Mouse (Mus musculus): ENCODE data around the gene Myadml2.

Myadml2 gene

DNA sequence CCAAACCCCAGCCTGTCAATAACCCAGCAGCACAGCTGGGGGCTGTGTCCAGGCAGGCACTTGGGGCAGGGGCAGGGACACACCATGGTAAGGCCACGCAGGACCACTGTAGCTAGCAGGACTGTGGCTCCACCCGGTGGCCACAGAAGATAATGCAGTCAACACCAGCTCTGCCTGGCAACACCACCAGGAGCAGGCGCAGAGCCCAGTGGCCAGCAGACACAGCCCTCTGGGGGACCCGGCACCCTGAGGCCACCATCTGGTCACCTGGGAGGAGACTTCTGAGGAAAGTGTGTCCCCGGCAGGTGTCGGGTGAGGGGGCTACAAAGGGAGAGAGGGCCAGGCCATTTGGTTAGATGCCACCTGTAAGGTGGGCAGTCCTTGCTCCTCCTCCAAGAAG, 35.2 kb downstream of the Myadml2 start:
- DNase-seq (ENCODE audit: low read depth, low spot score): peak; percentile 75

- no peak for DNase-seq (ENCODE audit: low read depth, low spot score)
Measured at GRCm38 (mm10) chr11:120610477-120611046, 37.4 kb downstream of the Myadml2 start.

GRCm38 (mm10) chr11:120609250-120609649, 38.7 kb downstream of the Myadml2 start:
- no peak for DNase-seq (ENCODE audit: low read depth, low spot score)

DNA sequence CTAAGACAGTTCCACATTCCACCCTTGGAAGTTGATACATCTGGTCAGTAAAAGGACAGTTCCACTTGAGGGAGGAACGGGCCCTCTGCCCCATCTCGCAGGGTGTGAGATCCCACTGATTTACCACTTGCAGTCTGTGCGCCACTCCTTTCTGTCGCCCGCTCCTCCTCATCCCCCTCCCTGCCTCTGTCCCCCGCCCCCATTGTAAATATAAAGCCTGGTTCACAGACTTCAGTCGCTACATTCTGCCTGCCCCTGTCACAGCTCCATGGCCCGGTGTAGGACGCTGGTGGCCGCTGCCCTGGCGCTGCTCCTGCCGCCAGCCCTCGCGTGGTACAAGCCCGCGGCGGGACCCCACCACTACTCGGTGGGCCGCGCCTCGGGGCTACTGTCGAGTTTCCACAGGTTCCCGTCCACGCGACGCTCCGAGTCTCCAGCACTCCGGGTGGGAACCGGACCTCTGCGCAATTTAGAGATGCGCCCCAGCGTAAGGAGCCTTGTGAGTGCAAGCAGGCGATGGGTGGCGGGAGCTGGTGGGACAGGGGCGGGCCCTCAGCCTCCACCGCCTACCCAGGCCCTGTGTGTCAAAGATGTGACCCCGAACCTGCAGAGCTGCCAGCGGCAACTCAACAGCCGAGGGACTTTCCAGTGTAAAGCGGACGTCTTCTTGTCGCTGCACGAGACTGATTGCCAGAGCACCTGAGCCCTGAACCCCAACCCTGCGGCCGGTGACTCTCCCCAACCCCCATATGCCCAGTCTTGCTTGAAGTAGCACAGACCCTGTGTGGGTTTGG, 39.5 kb downstream of the Myadml2 start, which contains the start of gene Npb:
Gene Npb (plus strand): TSS at position 237 of the 794 bp plus-strand sequence.
- DNase-seq (ENCODE audit: low read depth, low spot score): no peak

GRCm38 (mm10) chr11:120606764-120607163, 41.2 kb downstream of the Myadml2 start:
- no peak for DNase-seq (ENCODE audit: low read depth, low spot score)

- no peak for DNase-seq (ENCODE audit: low read depth, low spot score)
Measured at GRCm38 (mm10) chr11:120605667-120606066, 42.3 kb downstream of the Myadml2 start.

DNA sequence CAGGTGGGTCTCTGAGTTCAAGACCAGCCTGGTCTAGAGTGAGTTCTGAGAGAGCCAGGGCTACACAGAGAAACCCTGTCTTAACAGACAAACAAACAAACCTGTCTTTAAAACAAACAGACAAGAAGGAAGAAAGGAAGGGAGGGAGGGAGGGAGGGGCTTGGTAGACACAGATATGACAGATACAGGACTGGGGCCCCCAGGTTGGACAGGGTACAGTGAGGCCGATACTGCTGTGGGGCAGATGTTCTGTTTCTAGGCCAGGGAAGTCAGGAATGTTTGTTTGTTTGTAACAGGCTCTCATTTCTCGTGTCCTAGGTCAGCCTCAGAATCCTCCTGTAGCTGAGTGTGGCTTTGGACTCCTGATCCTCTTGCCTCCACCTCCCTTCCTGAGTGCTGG, 44.4 kb downstream of the Myadml2 start:
- no peak for DNase-seq (ENCODE audit: low read depth, low spot score)

- no peak for DNase-seq (ENCODE audit: low read depth, low spot score)
Measured at GRCm38 (mm10) chr11:120600716-120601115, 47.2 kb downstream of the Myadml2 start.

DNA sequence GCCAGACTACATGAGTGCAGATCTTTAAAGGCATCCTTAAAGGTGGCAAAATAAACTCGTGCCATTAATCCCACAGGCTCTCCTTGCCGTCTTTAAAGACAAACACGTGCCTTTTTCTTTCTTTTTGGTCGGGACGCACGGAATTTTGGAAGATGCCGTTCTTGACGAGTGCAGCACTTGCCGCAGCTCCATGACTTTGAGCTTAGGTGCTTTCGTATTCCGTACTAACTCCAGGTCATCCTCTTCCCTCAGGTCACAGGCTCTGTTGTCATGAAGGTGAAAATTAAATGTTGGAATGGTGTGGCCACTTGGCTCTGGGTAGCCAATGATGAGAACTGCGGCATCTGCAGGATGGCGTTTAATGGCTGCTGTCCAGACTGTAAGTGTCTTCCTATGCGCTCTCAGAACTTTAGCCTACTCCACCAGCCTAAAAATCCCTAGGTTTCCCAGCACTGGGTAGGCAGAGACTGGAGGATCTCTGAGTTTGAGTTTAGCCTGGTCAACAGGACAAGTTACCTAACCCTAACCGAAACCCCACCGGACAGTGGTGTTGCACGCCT, 48.9 kb downstream of the Myadml2 start:
- DNase-seq (ENCODE audit: low read depth, low spot score): peak; percentile 18

- peak; percentile 92 for DNase-seq (ENCODE audit: low read depth, low spot score)
Measured at GRCm38 (mm10) chr11:120598283-120598989, 49.5 kb downstream of the Myadml2 start, which contains the start of the genes Alyref and Anapc11. Alyref (minus strand) TSS chr11:120598365. Anapc11 (plus strand) TSS chr11:120598421.

- DNase-seq (ENCODE audit: low read depth, low spot score): peak; percentile 41
Measured at GRCm38 (mm10) chr11:120597240-120598235, 50.4 kb downstream of the Myadml2 start.

Data from 3T3-L1 (cell line).